Mouse (Mus musculus): ENCODE results near the gene P4hb.

GRCm38 (mm10) chr11:120576365-120576981 is 3.4 kb upstream of the P4hb start:
- TF ChIP-seq EP300 (IDR thresholded peaks at IDR 0.05; ENCODE audit: low read depth) (no peak), CTCF (IDR thresholded peaks at IDR 0.05; ENCODE audit: low read depth) (no peak)

All from liver, embryonic 14.5 days (tissue).